Mouse (Mus musculus) stomach, embryonic 14.5 days (tissue): Measurements from ENCODE around the gene Itsn1. TPM values are rescaled to one million over a fixed set of nuclear protein-coding genes. Genes with fewer than 3 reads are reported as not detected.

ENCODE experiments used
- ATAC-seq: fragments of 200-750 bp; cut with Nextera tagmentation; 2 replicates; pipeline ENCODE4 v1.8.0; 2017; ENCODE audit warnings: low read depth, moderate TSS enrichment; ENCODE audit not compliant: insufficient number of reproducible peaks, insufficient read depth, low FRiP score
- H3K27ac ChIP-seq: fragments of 300-500 bp; sonication (generic); 2 replicates; pipeline ENCODE4 v1.5.1; 2014; ENCODE audit warnings: mild to moderate bottlenecking, low read length, moderate library complexity, mixed read lengths
- H3K27me3 ChIP-seq: fragments of 300-500 bp; sonication (generic); 2 replicates; pipeline ENCODE4 v1.6.1; 2014; ENCODE audit warnings: low read length, control low read depth, mixed read lengths; ENCODE audit not compliant: control insufficient read depth, insufficient read depth
- H3K36me3 ChIP-seq: fragments of 300-500 bp; sonication (generic); 2 replicates; pipeline ENCODE4 v1.6.1; 2014; ENCODE audit warnings: mild to moderate bottlenecking, control low read depth, low read length, moderate library complexity, mixed read lengths; ENCODE audit not compliant: control insufficient read depth, insufficient read depth
- H3K4me1 ChIP-seq: fragments of 300-500 bp; sonication (generic); 2 replicates; pipeline ENCODE4 v1.6.1; 2014; ENCODE audit warnings: low read length, control low read depth, mixed read lengths; ENCODE audit not compliant: control insufficient read depth, insufficient read depth
- H3K4me2 ChIP-seq: fragments of 300-500 bp; sonication (generic); replicated peaks from 2 replicates; pipeline ENCODE4 v1.6.1; 2014; ENCODE audit warnings: low read depth, low read length, control low read depth
- H3K4me3 ChIP-seq: fragments of 300-500 bp; sonication (generic); 2 replicates; pipeline ENCODE4 v1.5.1; 2014; ENCODE audit warnings: low read depth, low read length, control low read depth
- H3K9ac ChIP-seq: fragments of 300-500 bp; sonication (generic); replicated peaks from 2 replicates; pipeline ENCODE4 v1.6.1; 2014; ENCODE audit warnings: low read depth, mild to moderate bottlenecking, control low read depth, low read length, moderate library complexity, mixed read lengths
- H3K9me3 ChIP-seq: fragments of 300-500 bp; sonication (generic); 2 replicates; pipeline ENCODE4 v1.6.1; 2016; ENCODE audit warnings: low read depth, low read length, control low read depth; ENCODE audit not compliant: control insufficient read depth
- WGBS: fragments of 180-500 bp; shearing (Covaris S2); extraction: QIAGEN DNeasy Blood & Tissue Kit; methylation state at CpG from one replicate; pipeline ENCODE4 v1.1.7; 2014; 5-methylcytosine and 5-hydroxymethylcytosine counted together
- polyA plus RNA-seq: library from polyadenylated mRNA; unstranded; fragments of >200 nt; fragmentation: Nextera tagmentation; extraction: Ambion mirVana; gene quantifications from 2 replicates; pipeline ENCODE4 v1.2.1, GENCODE M21; 2014

The Itsn1 gene
- polyA plus RNA-seq, 1 experiment from 2014 or later, result 26.4 TPM

- no peak overlapping the region for H3K4me2 ChIP-seq
- H3K9ac ChIP-seq, result no peak overlapping the region
- ATAC-seq, result no peak
- no peaks in the 10 kb centered on the region for H3K9me3 ChIP-seq
- H3K4me3 ChIP-seq, result no peak overlapping the region
- H3K27me3 ChIP-seq, result no peaks in the 10 kb centered on the region
- 77% methylated on average over 13 of the region's 13 CpGs for WGBS
- H3K36me3 ChIP-seq, result no peaks in the 10 kb centered on the region
- no peaks in the 10 kb centered on the region for H3K4me1 ChIP-seq
- no peak overlapping the region for H3K27ac ChIP-seq
Observed at GRCm38 (mm10) chr16:91751644-91752385, 22.7 kb downstream of the Itsn1 start.

GRCm38 (mm10) chr16:91753611-91754010, 24.5 kb downstream of the Itsn1 start:
- no peak overlapping the region for H3K9ac ChIP-seq
- no peaks in the 10 kb centered on the region for H3K36me3 ChIP-seq
- H3K27me3 ChIP-seq, result no peaks in the 10 kb centered on the region
- H3K9me3 ChIP-seq, result no peaks in the 10 kb centered on the region
- no peak for ATAC-seq
- no peak overlapping the region for H3K4me2 ChIP-seq
- H3K27ac ChIP-seq, result no peak overlapping the region
- 61% methylated on average over 4 of the region's 4 CpGs for WGBS
- H3K4me1 ChIP-seq, result no peaks in the 10 kb centered on the region
- H3K4me3 ChIP-seq, result no peak overlapping the region

GRCm38 (mm10) chr16:91754957-91755356, 25.9 kb downstream of the Itsn1 start:
- no peaks in the 10 kb centered on the region for H3K9me3 ChIP-seq
- H3K27ac ChIP-seq, result no peak overlapping the region
- no peak for ATAC-seq
- no peaks in the 10 kb centered on the region for H3K27me3 ChIP-seq
- no peak overlapping the region for H3K4me2 ChIP-seq
- WGBS, result 89% methylated on average over 6 of the region's 6 CpGs
- no peaks in the 10 kb centered on the region for H3K36me3 ChIP-seq
- H3K4me1 ChIP-seq, result no peaks in the 10 kb centered on the region
- no peak overlapping the region for H3K9ac ChIP-seq
- no peak overlapping the region for H3K4me3 ChIP-seq

- no peak overlapping the region for H3K9ac ChIP-seq
- H3K9me3 ChIP-seq, result no peaks in the 10 kb centered on the region
- no peak overlapping the region for H3K27ac ChIP-seq
- 72% methylated on average over 9 of the region's 9 CpGs for WGBS
- no peaks in the 10 kb centered on the region for H3K36me3 ChIP-seq
- H3K27me3 ChIP-seq, result no peaks in the 10 kb centered on the region
- 0 out of 2 replicates have a peak, but pooled peaks cover 4% of the 10 kb centered on the region for H3K4me1 ChIP-seq
- ATAC-seq, result no peak
- H3K4me3 ChIP-seq, result no peak overlapping the region
- no peak overlapping the region for H3K4me2 ChIP-seq
Observed at GRCm38 (mm10) chr16:91761202-91761601, 32.1 kb downstream of the Itsn1 start.

- Histone ChIP-seq H3K27ac (no peak overlapping the region), H3K27me3 (no peaks in the 10 kb centered on the region), H3K4me3 (no peak overlapping the region), H3K9ac (no peak overlapping the region), H3K4me1 (peaks cover 6% of the 10 kb centered on the region), H3K4me2 (no peak overlapping the region), H3K9me3 (no peaks in the 10 kb centered on the region), H3K36me3 (no peaks in the 10 kb centered on the region)
- WGBS, result 74% methylated on average over 3 of the region's 3 CpGs
- ATAC-seq, result no peak
Observed at GRCm38 (mm10) chr16:91761761-91762160, 32.7 kb downstream of the Itsn1 start.

GRCm38 (mm10) chr16:91762476-91762875, 33.4 kb downstream of the Itsn1 start:
- no peak overlapping the region for H3K4me3 ChIP-seq
- no peaks in the 10 kb centered on the region for H3K9me3 ChIP-seq
- H3K27me3 ChIP-seq, result no peaks in the 10 kb centered on the region
- H3K27ac ChIP-seq, result no peak overlapping the region
- H3K4me2 ChIP-seq, result no peak overlapping the region
- WGBS, result 73% methylated on average over 7 of the region's 7 CpGs
- H3K4me1 ChIP-seq, result peaks cover 13% of the 10 kb centered on the region
- H3K36me3 ChIP-seq, result no peaks in the 10 kb centered on the region
- ATAC-seq, result no peak
- no peak overlapping the region for H3K9ac ChIP-seq

- H3K36me3 ChIP-seq, result no peaks in the 10 kb centered on the region
- H3K9ac ChIP-seq, result no peak overlapping the region
- H3K27ac ChIP-seq, result no peak overlapping the region
- H3K27me3 ChIP-seq, result no peaks in the 10 kb centered on the region
- peaks cover 18% of the 10 kb centered on the region for H3K4me1 ChIP-seq
- no peaks in the 10 kb centered on the region for H3K9me3 ChIP-seq
- H3K4me3 ChIP-seq, result no peak overlapping the region
- H3K4me2 ChIP-seq, result no peak overlapping the region
- ATAC-seq, result no peak
- 59% methylated on average over 6 of the region's 6 CpGs for WGBS
Observed at GRCm38 (mm10) chr16:91763975-91764374, 34.9 kb downstream of the Itsn1 start.

GRCm38 (mm10) chr16:91764414-91764813, 35.3 kb downstream of the Itsn1 start:
- Histone ChIP-seq H3K36me3 (no peaks in the 10 kb centered on the region), H3K9ac (no peak overlapping the region), H3K4me3 (no peak overlapping the region), H3K4me1 (peaks cover 18% of the 10 kb centered on the region), H3K27me3 (no peaks in the 10 kb centered on the region), H3K27ac (no peak overlapping the region), H3K4me2 (no peak overlapping the region), H3K9me3 (no peaks in the 10 kb centered on the region)
- no peak for ATAC-seq
- WGBS, result 76% methylated on average over 6 of the region's 6 CpGs
